Mouse (Mus musculus): ENCODE results near the gene Rerg. TPM values are rescaled to one million over a fixed set of nuclear protein-coding genes. Genes with fewer than 3 reads are reported as not detected.

The Rerg gene
- polyA plus RNA-seq, 1 experiment from 2014 or later = 19.4 TPM

DNA sequence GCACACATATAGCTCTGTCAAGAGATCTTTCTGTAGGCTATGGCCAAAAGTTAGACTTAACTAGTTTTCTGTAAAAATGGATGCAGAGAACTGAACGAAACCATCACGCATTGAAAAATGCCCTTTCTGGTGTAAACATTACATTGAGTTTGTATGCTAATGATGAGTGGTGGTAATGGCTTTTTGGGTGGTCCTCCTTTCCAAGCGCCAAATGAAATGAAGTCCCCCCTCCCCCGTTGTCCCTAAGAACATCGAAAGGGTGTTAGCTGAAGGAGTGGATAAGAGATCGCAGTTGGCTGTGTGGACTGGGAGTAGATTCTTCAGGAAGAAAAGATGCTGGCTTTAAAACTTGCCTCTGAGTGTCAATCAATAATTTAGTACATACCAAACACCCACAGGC, 20.3 kb upstream of the Rerg start:
- ATAC-seq (ENCODE audit: insufficient number of reproducible peaks, insufficient read depth, low FRiP score, low TSS enrichment, low read depth) = no peak
- 92% methylated on average over 6 of the region's 6 CpGs for WGBS
- Histone ChIP-seq H3K36me3 (no peaks in the 10 kb centered on the region), H3K27me3 (no peaks in the 10 kb centered on the region), H3K9ac (no peak overlapping the region), H3K4me3 (no peak overlapping the region), H3K9me3 (no peaks in the 10 kb centered on the region), H3K4me1 (no peaks in the 10 kb centered on the region), H3K4me2 (no peak overlapping the region), H3K27ac (no peak overlapping the region)

- no peak overlapping the region for H3K4me3 ChIP-seq
- WGBS = 70% methylated on average over 11 of the region's 11 CpGs
- no peak overlapping the region for H3K27ac ChIP-seq
- H3K4me2 ChIP-seq = no peak overlapping the region
- no peak overlapping the region for H3K9ac ChIP-seq
- no peaks in the 10 kb centered on the region for H3K36me3 ChIP-seq
- H3K9me3 ChIP-seq = no peaks in the 10 kb centered on the region
- no peak for ATAC-seq (ENCODE audit: insufficient number of reproducible peaks, insufficient read depth, low FRiP score, low TSS enrichment, low read depth)
- no peaks in the 10 kb centered on the region for H3K27me3 ChIP-seq
- H3K4me1 ChIP-seq = no peaks in the 10 kb centered on the region
Measured at GRCm38 (mm10) chr6:137188375-137188926, 18.2 kb upstream of the Rerg start.

GRCm38 (mm10) chr6:137187426-137187825, 17.1 kb upstream of the Rerg start:
- 83% methylated on average over 3 of the region's 3 CpGs for WGBS
- no peak for ATAC-seq (ENCODE audit: insufficient number of reproducible peaks, insufficient read depth, low FRiP score, low TSS enrichment, low read depth)
- no peaks in the 10 kb centered on the region for H3K4me1 ChIP-seq

DNA sequence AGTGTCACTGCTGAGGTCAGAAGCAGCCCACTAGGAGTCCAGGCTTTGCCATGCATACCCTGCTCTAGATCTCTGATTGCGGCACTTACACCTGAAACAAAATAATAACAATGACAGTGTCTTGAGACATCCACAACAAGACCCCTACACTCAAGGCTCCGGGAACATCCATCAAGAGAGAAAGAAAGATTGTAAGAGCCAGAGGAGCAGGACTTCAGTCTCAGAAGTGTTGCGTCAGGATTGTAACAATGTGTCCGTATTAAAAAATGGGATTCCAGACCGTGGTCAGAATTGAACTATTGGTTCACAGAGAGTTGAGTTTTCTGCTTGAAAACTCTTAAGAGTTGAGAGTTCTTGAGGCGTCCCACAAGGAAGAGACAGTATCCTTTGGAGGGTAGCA, 10.3 kb upstream of the Rerg start:
- ATAC-seq (ENCODE audit: insufficient number of reproducible peaks, insufficient read depth, low FRiP score, low TSS enrichment, low read depth) = no peak
- Histone ChIP-seq H3K36me3 (no peaks in the 10 kb centered on the region), H3K4me2 (no peak overlapping the region), H3K4me3 (no peak overlapping the region), H3K9me3 (no peaks in the 10 kb centered on the region), H3K4me1 (0 out of 2 replicates have a peak, but pooled peaks cover 6% of the 10 kb centered on the region), H3K9ac (no peak overlapping the region), H3K27ac (no peak overlapping the region), H3K27me3 (no peaks in the 10 kb centered on the region)
- WGBS = 82% methylated on average over 6 of the region's 6 CpGs

More at GRCm38 (mm10) chr6:137187426-137187825, 17.1 kb upstream of the Rerg start:
- Histone ChIP-seq H3K36me3 (no peaks in the 10 kb centered on the region), H3K9ac (no peak overlapping the region), H3K4me3 (no peak overlapping the region), H3K27ac (no peak overlapping the region), H3K9me3 (no peaks in the 10 kb centered on the region), H3K4me2 (no peak overlapping the region), H3K27me3 (no peaks in the 10 kb centered on the region)

DNA sequence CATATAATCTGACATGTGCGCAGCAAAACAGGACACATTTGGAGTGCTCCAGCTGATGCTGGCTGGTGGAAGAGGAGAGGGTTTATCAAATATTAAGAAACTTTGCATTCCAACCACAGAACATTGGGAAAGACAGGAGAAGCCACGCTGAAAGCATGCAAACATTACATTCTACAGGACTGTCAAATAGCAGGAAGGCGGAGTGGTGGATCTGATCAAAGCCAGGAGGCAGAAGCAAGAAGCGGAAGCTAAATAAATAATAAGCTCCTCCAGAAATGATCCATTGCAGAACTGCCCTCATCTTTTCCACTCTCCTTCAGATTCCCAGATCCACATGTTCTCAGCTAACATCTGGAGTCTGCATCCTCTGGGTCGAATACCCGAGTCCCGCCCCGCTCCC, 9.8 kb upstream of the Rerg start:
- Histone ChIP-seq H3K36me3 (no peaks in the 10 kb centered on the region), H3K4me3 (no peak overlapping the region), H3K27me3 (no peaks in the 10 kb centered on the region), H3K9me3 (no peaks in the 10 kb centered on the region), H3K4me2 (no peak overlapping the region), H3K4me1 (0 out of 2 replicates have a peak, but pooled peaks cover 6% of the 10 kb centered on the region), H3K9ac (no peak overlapping the region), H3K27ac (no peak overlapping the region)
- 44% methylated on average over 8 of the region's 8 CpGs for WGBS
- no peak for ATAC-seq (ENCODE audit: insufficient number of reproducible peaks, insufficient read depth, low FRiP score, low TSS enrichment, low read depth)

GRCm38 (mm10) chr6:137179026-137179425, 8.7 kb upstream of the Rerg start:
- ATAC-seq (ENCODE audit: insufficient number of reproducible peaks, insufficient read depth, low FRiP score, low TSS enrichment, low read depth) = no peak
- 0 out of 2 replicates have a peak, but pooled peaks cover 6% of the 10 kb centered on the region for H3K4me1 ChIP-seq
- H3K4me2 ChIP-seq = no peak overlapping the region
- no peaks in the 10 kb centered on the region for H3K9me3 ChIP-seq
- WGBS = 48% methylated on average over 3 of the region's 3 CpGs
- no peak overlapping the region for H3K4me3 ChIP-seq
- H3K27ac ChIP-seq = no peak overlapping the region
- no peaks in the 10 kb centered on the region for H3K27me3 ChIP-seq
- no peaks in the 10 kb centered on the region for H3K36me3 ChIP-seq
- no peak overlapping the region for H3K9ac ChIP-seq

DNA sequence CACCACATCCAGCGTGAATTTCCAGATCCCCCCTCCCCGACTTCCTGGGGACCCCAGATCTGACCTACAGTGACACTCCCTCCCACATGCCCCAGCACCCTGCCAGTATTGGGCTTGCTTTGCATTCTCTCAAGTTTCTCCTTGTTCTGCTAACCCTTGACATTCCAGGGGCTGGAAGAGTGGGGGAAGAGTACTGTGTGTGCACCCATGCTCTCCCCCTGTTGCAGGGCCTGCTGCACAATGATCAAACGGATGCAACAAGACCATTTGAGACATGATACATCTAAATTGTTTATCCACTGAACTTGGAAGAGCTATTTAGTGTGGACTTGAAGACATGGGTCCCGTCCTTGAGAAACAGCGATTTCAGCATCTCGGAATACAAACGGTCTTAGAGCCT, 349 bp upstream of the Rerg start:
- Histone ChIP-seq H3K27me3 (peaks cover 5% of the 10 kb centered on the region), H3K27ac (no peak overlapping the region), H3K9me3 (no peaks in the 10 kb centered on the region), H3K9ac (no peak overlapping the region), H3K4me2 (no peak overlapping the region), H3K4me3 (no peak overlapping the region), H3K4me1 (peaks cover 37% of the 10 kb centered on the region), H3K36me3 (no peaks in the 10 kb centered on the region)
- no peak for ATAC-seq (ENCODE audit: insufficient number of reproducible peaks, insufficient read depth, low FRiP score, low TSS enrichment, low read depth)
- 41% methylated on average over 7 of the region's 7 CpGs for WGBS

DNA sequence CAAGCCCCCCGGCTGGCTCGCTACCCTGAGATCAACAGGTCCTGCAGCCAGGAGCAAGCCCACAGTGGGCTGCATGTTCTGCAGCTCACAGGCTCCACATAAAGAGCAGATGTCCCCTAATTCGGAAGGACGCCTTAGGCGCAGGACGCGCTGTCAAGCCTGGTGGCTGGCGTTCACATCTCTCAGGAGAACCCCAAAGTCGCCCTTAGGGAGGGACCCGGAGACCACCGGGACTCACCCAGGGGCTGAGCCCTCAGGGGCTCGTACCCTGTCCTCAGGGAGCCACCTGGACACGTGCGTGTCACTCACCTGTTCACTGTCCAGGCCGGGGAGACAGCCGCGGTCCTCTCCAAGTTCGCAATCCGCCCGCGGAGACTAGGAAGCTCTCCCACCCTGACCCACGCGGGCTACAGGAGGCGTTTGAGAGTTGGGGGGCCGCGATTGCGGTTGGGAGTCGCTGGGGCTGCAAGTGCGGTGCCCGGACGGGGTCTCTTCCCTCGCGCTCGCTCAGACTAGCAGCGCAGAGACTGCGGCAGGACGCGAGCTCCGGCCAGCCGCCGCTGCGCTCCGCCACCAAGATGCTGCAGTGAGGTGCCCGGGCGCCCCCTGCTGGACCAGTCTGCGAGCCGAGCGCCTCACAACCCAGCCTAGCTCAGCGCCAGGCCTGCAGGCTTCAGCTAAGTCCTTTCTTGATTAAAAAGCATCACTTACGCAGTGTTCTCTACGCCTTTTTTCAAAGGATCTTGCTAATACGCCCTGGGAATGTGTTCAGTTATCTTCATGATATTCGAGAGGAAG, 927 bp downstream of the Rerg start:
- peaks cover 5% of the 10 kb centered on the region for H3K27me3 ChIP-seq
- H3K9ac ChIP-seq = peak overlapping the region; percentile 77
- H3K4me1 ChIP-seq = peaks cover 37% of the 10 kb centered on the region
- ATAC-seq (ENCODE audit: insufficient number of reproducible peaks, insufficient read depth, low FRiP score, low TSS enrichment, low read depth) = peak; percentile 87
- H3K9me3 ChIP-seq = no peaks in the 10 kb centered on the region
- H3K36me3 ChIP-seq = 0 out of 2 replicates have a peak, but pooled peaks cover 3% of the 10 kb centered on the region
- peak overlapping the region; percentile 66 for H3K27ac ChIP-seq
- H3K4me2 ChIP-seq = peak overlapping the region; percentile 79
- H3K4me3 ChIP-seq = peak overlapping the region; percentile 59
- under 1% methylated on average over 53 of the region's 53 CpGs for WGBS

DNA sequence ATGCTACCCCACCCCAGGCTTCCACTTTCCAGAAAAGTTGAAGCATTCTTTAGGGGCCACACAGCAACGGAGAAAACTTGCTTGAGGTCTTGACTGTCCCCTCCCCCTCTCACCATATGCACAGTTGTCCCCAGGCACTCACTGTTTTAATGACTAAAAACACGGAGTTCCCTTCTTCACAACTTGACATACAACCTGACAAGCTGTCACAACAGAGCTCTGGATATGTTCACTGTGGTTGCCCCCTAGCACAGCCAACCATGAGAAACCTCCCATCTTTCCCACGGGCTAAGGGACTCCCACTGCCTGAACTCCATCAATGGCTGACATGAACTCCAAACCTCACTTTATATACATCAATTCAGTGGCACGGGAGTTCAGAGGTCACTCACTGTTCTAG, 3.5 kb downstream of the Rerg start:
- peak overlapping the region; percentile 16; the same call in 1 of the 2 replicates for H3K27ac ChIP-seq
- no peak overlapping the region for H3K9ac ChIP-seq
- no peaks in the 10 kb centered on the region for H3K9me3 ChIP-seq
- peak overlapping the region; percentile 79 for H3K4me2 ChIP-seq
- no peak for ATAC-seq (ENCODE audit: insufficient number of reproducible peaks, insufficient read depth, low FRiP score, low TSS enrichment, low read depth)
- H3K4me1 ChIP-seq = peaks cover 40% of the 10 kb centered on the region
- H3K4me3 ChIP-seq = no peak overlapping the region
- WGBS = 25% methylated on average over 4 of the region's 4 CpGs
- H3K36me3 ChIP-seq = peaks cover 11% of the 10 kb centered on the region; the same call in 1 of the 2 replicates
- no peaks in the 10 kb centered on the region; the same call in 1 of the 2 replicates for H3K27me3 ChIP-seq

DNA sequence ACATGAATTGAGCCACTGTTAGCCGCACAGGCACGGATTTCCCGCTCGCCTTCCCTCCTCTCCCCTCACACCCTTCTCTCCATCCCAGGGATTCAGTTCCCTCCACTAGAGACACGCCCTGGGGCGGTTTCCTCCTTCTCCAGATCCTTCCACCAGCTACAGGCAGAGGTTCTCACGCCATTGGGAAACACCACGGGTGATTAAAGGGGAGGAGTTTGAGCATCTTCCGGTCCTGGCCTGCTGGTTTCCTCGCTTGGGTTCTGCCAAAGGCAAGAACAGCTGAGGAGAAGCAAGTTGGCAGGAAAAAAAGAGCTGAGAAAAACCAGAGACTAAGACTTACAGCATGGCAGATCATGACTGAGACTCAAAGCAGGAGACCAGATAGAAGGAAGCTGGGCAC, 6.7 kb downstream of the Rerg start:
- no peak for ATAC-seq (ENCODE audit: insufficient number of reproducible peaks, insufficient read depth, low FRiP score, low TSS enrichment, low read depth)
- Histone ChIP-seq H3K9me3 (no peaks in the 10 kb centered on the region), H3K4me3 (no peak overlapping the region), H3K9ac (no peak overlapping the region), H3K4me1 (peaks cover 31% of the 10 kb centered on the region), H3K27me3 (no peaks in the 10 kb centered on the region), H3K27ac (no peak overlapping the region), H3K36me3 (peaks cover 17% of the 10 kb centered on the region; the same call in 1 of the 2 replicates), H3K4me2 (no peak overlapping the region)
- WGBS = 54% methylated on average over 10 of the region's 10 CpGs

GRCm38 (mm10) chr6:137163061-137163460, 7.2 kb downstream of the Rerg start:
- Histone ChIP-seq H3K4me2 (no peak overlapping the region), H3K9me3 (no peaks in the 10 kb centered on the region), H3K27me3 (no peaks in the 10 kb centered on the region), H3K36me3 (peaks cover 17% of the 10 kb centered on the region; the same call in 1 of the 2 replicates), H3K4me3 (no peak overlapping the region), H3K4me1 (peaks cover 26% of the 10 kb centered on the region), H3K27ac (no peak overlapping the region), H3K9ac (no peak overlapping the region)
- ATAC-seq (ENCODE audit: insufficient number of reproducible peaks, insufficient read depth, low FRiP score, low TSS enrichment, low read depth) = no peak
- WGBS = 72% methylated on average over 4 of the region's 4 CpGs

- peaks cover 17% of the 10 kb centered on the region; the same call in 1 of the 2 replicates for H3K36me3 ChIP-seq
- H3K4me2 ChIP-seq = no peak overlapping the region
- ATAC-seq (ENCODE audit: insufficient number of reproducible peaks, insufficient read depth, low FRiP score, low TSS enrichment, low read depth) = no peak
- H3K4me3 ChIP-seq = no peak overlapping the region
- WGBS = 92% methylated on average over 7 of the region's 7 CpGs
- peaks cover 20% of the 10 kb centered on the region for H3K4me1 ChIP-seq
- H3K27ac ChIP-seq = no peak overlapping the region
- no peaks in the 10 kb centered on the region for H3K9me3 ChIP-seq
- H3K9ac ChIP-seq = no peak overlapping the region
- H3K27me3 ChIP-seq = no peaks in the 10 kb centered on the region
Measured at GRCm38 (mm10) chr6:137162481-137162880, 7.8 kb downstream of the Rerg start.

Measured in embryonic facial prominence, embryonic 13.5 days (tissue).